Mouse (Mus musculus) olfactory bulb, adult 2 months (tissue): ENCODE data around the gene Klrb1a.
"Not testable (repeated sequence)": the region's sequence is repeated elsewhere in the genome, so short reads cannot be mapped to it uniquely, and the experiment has no call there.

Source experiments
- CTCF ChIP-seq: fragments of 200-500 bp; IDR thresholded peaks from 2 replicates; pipeline ENCODE4 v1.5.1; 2012; ENCODE audit warnings: low read depth, mild to moderate bottlenecking, low read length, moderate library complexity; ENCODE audit not compliant: insufficient read depth
- POLR2A ChIP-seq: fragments of 200-500 bp; IDR thresholded peaks from 2 replicates; pipeline ENCODE4 v1.6.1; 2012; ENCODE audit warnings: mild to moderate bottlenecking, low read depth, low read length, moderate library complexity; ENCODE audit not compliant: insufficient read depth

GRCm38 (mm10) chr6:128644694-128645093 lies 21.4 kb upstream of the Klrb1a start:
- not testable (repeated sequence) for TF ChIP-seq CTCF, POLR2A
